In genomic region chr1:62548953-62549352, GRCm38 (mm10) we compare ENCODE assay signal across 22 mouse cellular contexts.
DNase-seq lines count a peak whose midpoint lies in the region; ATAC-seq lines count a peak whose summit lies in the region.
"Had no signal": no experiment of that assay in that cellular context is flagged by ENCODE, and none has a peak within 500 bp of the region (broad histone marks: within the 10 kb centered on the region; RNA-seq: fewer than 3 reads in every experiment).

No protein-coding gene starts in this region.

- no peak overlapping the region for H3K4me3 ChIP-seq in heart, embryonic 12.5 days
- no peak overlapping the region for H3K4me3 ChIP-seq in kidney, embryonic 15.5 days (replicated peaks)
- H3K4me3 ChIP-seq in forebrain, embryonic 16.5 days (replicated peaks; ENCODE audit: low read length) = no peak overlapping the region
- H3K4me3 ChIP-seq: embryonic facial prominence, embryonic 13.5 days; forebrain, embryonic 13.5 days; heart, adult 2 months; hindbrain, embryonic 15.5 days had no signal

- no peaks in the 10 kb centered on the region for H3K27me3 ChIP-seq in heart, embryonic 12.5 days (replicated peaks)
- H3K27me3 ChIP-seq in kidney, embryonic 15.5 days = no peaks in the 10 kb centered on the region
- no peaks in the 10 kb centered on the region for H3K27me3 ChIP-seq in forebrain, embryonic 16.5 days (replicated peaks; ENCODE audit: control insufficient read depth, insufficient read depth, low read length)
- H3K27me3 ChIP-seq: embryonic facial prominence, embryonic 13.5 days; forebrain, embryonic 13.5 days; hindbrain, embryonic 15.5 days had no signal

- WGBS in heart, embryonic 12.5 days = 63% methylated on average over 4 of the region's 4 CpGs
- 84% methylated on average over 4 of the region's 4 CpGs for WGBS in kidney, embryonic 15.5 days
- WGBS in forebrain, embryonic 16.5 days = 97% methylated on average over 4 of the region's 4 CpGs

- H3K9ac ChIP-seq in heart, embryonic 12.5 days = no peak overlapping the region
- no peak overlapping the region for H3K9ac ChIP-seq in kidney, embryonic 15.5 days
- no peak overlapping the region for H3K9ac ChIP-seq in forebrain, embryonic 16.5 days (replicated peaks; ENCODE audit: low read depth, low read length)
- H3K9ac ChIP-seq: embryonic facial prominence, embryonic 13.5 days; forebrain, embryonic 13.5 days; hindbrain, embryonic 15.5 days had no signal

- H3K4me2 ChIP-seq in heart, embryonic 12.5 days = no peak overlapping the region
- H3K4me2 ChIP-seq in kidney, embryonic 15.5 days = no peak overlapping the region
- no peak overlapping the region for H3K4me2 ChIP-seq in forebrain, embryonic 16.5 days (ENCODE audit: low read length)
- H3K4me2 ChIP-seq: embryonic facial prominence, embryonic 13.5 days; forebrain, embryonic 13.5 days; hindbrain, embryonic 15.5 days had no signal

- no peak overlapping the region for H3K27ac ChIP-seq in heart, embryonic 12.5 days (ENCODE audit: poor library complexity, severe bottlenecking)
- H3K27ac ChIP-seq in kidney, embryonic 15.5 days = no peak overlapping the region
- H3K27ac ChIP-seq in forebrain, embryonic 16.5 days (ENCODE audit: low read length) = no peak overlapping the region
- H3K27ac ChIP-seq: embryonic facial prominence, embryonic 13.5 days; forebrain, embryonic 13.5 days; heart, adult 2 months; hindbrain, embryonic 15.5 days had no signal

- no peaks in the 10 kb centered on the region for H3K36me3 ChIP-seq in heart, embryonic 12.5 days
- no peaks in the 10 kb centered on the region for H3K36me3 ChIP-seq in kidney, embryonic 15.5 days
- H3K36me3 ChIP-seq in forebrain, embryonic 16.5 days (ENCODE audit: control insufficient read depth, insufficient read depth) = no peaks in the 10 kb centered on the region
- H3K36me3 ChIP-seq: embryonic facial prominence, embryonic 13.5 days; G1E; hindbrain, embryonic 15.5 days had no signal

- H3K4me1 ChIP-seq in heart, embryonic 12.5 days (replicated peaks) = 0 out of 2 replicates have a peak, but pooled peaks cover 6% of the 10 kb centered on the region
- no peaks in the 10 kb centered on the region for H3K4me1 ChIP-seq in kidney, embryonic 15.5 days
- no peaks in the 10 kb centered on the region for H3K4me1 ChIP-seq in forebrain, embryonic 16.5 days (replicated peaks; ENCODE audit: control insufficient read depth, insufficient read depth, low read length)
- H3K4me1 ChIP-seq: forebrain, embryonic 13.5 days; hindbrain, embryonic 15.5 days had no signal

- no peak for DNase-seq in heart, adult 11 months
- DNase-seq in 3134 (ENCODE audit: extremely low read depth, insufficient read length, low spot score) (peak; percentile 48), 3T3-L1 (ENCODE audit: low read depth, low spot score) (peak; percentile 81), NIH3T3 (ENCODE audit: low read depth) (peak; percentile 55)
- no peak for DNase-seq in natural killer cell, adult 2 months (ENCODE audit: low spot score in 2 of 2)
- DNase-seq: adrenal gland, postnatal 10 days; cerebellum, adult 11-12 months; cerebellum, adult 9-10 months; cerebellum, postnatal 36 days; gastrocnemius, postnatal 10 days; heart, adult 2 months; heart, postnatal 14 days; kidney, adult 8-10 months had no signal

- no peaks in the 10 kb centered on the region for H3K9me3 ChIP-seq in heart, embryonic 12.5 days (replicated peaks)
- H3K9me3 ChIP-seq in kidney, embryonic 15.5 days (replicated peaks) = no peaks in the 10 kb centered on the region
- H3K9me3 ChIP-seq in forebrain, embryonic 16.5 days (ENCODE audit: control insufficient read depth, low read length) = no peaks in the 10 kb centered on the region
- H3K9me3 ChIP-seq: embryonic facial prominence, embryonic 13.5 days; forebrain, embryonic 13.5 days; G1E; hindbrain, embryonic 15.5 days had no signal

- 0 out of 2 replicates have a peak, but pooled peaks have one; percentile 33 for ATAC-seq in heart, embryonic 12.5 days (ENCODE audit: insufficient number of reproducible peaks, low FRiP score)
- ATAC-seq in kidney, embryonic 15.5 days (replicated peaks; ENCODE audit: low FRiP score) = no peak
- no peak for ATAC-seq in forebrain, embryonic 16.5 days
- ATAC-seq: forebrain, embryonic 13.5 days; inflammation-experienced regulatory T-cells, adult 6 months; intestine, postnatal 0 days had no signal

Comparison
In these comparisons a context has a peak if more than half of its experiments do, and no peak if none do; other contexts are left out.
1. DNase-seq: peak in 3134 (single experiment), 3T3-L1 (single experiment) and NIH3T3 (single experiment); none in heart, adult 11 months (single experiment) and natural killer cell, adult 2 months (0 of 2).